Mouse (Mus musculus): Measurements from ENCODE around the gene Armc8. TPM values are rescaled to one million over a fixed set of nuclear protein-coding genes. Genes with fewer than 3 reads are reported as not detected.

The Armc8 gene
- polyA plus RNA-seq, 1 experiment: not detected

DNA sequence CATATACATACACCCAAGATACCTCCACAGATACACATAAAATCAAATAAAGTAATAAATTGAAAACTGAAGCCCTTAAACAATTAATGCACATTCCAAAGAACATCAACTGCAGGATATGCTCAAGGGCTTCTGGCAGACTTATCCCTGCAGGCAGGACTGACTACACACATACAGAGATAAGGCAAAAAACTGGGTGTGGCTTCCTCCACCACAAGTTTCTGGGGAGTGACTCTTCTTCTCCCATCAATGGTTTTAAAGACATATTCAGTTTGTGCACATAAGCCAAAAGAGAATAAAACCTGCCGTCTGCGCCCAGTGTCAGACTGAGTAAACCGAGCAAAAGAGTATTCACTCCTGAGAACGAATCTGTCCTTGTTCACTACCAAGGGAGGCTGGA is 83.6 kb downstream of the Armc8 start:
- no peak overlapping the region for H3K27ac ChIP-seq (ENCODE audit: insufficient read depth, low read depth, low read length)
- TF ChIP-seq CTCF (IDR thresholded peaks at IDR 0.05; ENCODE audit: insufficient read depth, low read depth, low read length) (no peak), POLR2A (IDR thresholded peaks at IDR 0.05; ENCODE audit: insufficient read depth, low read depth, low read length) (no peak)
- peaks cover 5% of the 10 kb centered on the region; the same call in 1 of the 2 replicates for H3K4me1 ChIP-seq (ENCODE audit: control insufficient read depth, insufficient read depth, low read length)
- H3K4me3 ChIP-seq (ENCODE audit: insufficient read depth, low read depth, low read length): no peak overlapping the region
- 73% methylated on average over 4 of the region's 4 CpGs for WGBS

DNA sequence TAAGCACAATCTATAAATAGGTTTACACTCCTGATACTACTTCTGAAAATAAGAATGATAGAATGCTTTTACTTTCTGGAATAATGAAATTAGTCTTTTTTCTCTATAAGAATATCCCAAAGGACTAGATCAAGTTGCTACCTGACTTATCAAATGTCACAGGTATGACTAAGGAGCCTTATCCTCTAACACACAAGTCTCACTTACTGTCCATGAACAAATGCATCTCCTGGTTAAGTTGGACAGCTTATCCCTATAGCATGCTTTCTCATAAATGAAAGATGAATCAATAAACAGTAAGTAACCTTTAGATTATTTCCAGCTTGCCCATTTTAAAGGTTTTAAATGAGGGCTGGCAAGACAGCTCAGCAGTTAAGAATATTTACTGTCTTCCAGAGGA is 84.1 kb downstream of the Armc8 start:
- TF ChIP-seq CTCF (IDR thresholded peaks at IDR 0.05; ENCODE audit: insufficient read depth, low read depth, low read length) (no peak), POLR2A (IDR thresholded peaks at IDR 0.05; ENCODE audit: insufficient read depth, low read depth, low read length) (no peak)
- Histone ChIP-seq H3K4me3 (ENCODE audit: insufficient read depth, low read depth, low read length) (no peak overlapping the region), H3K27ac (ENCODE audit: insufficient read depth, low read depth, low read length) (no peak overlapping the region), H3K4me1 (ENCODE audit: control insufficient read depth, insufficient read depth, low read length) (peaks cover 6% of the 10 kb centered on the region)

DNA sequence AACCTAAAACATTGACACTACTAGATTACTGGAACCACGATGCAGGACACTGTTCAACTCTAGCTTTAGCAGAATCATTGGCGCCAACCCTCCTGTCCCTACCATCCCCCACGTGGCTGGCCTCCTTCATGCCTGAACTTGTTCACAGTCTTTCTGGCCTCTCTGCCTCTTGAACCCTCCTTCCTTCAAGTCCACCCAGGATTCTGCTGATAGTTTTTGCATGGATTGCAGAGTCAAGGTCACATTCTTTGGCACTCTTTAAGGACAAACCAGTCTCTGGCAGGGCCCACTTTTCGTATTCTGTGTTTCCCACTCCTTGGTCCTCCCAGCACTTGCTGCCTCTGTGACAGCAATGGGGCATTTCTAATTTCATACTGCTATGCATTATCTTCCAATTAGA is 85.5 kb downstream of the Armc8 start:
- TF ChIP-seq POLR2A (IDR thresholded peaks at IDR 0.05; ENCODE audit: insufficient read depth, low read depth, low read length) (no peak), CTCF (IDR thresholded peaks at IDR 0.05; ENCODE audit: insufficient read depth, low read depth, low read length) (no peak)
- 87% methylated on average over 4 of the region's 4 CpGs for WGBS
- H3K4me3 ChIP-seq (ENCODE audit: insufficient read depth, low read depth, low read length): no peak overlapping the region
- no peak overlapping the region for H3K27ac ChIP-seq (ENCODE audit: insufficient read depth, low read depth, low read length)
- peaks cover 12% of the 10 kb centered on the region for H3K4me1 ChIP-seq (ENCODE audit: control insufficient read depth, insufficient read depth, low read length)

DNA sequence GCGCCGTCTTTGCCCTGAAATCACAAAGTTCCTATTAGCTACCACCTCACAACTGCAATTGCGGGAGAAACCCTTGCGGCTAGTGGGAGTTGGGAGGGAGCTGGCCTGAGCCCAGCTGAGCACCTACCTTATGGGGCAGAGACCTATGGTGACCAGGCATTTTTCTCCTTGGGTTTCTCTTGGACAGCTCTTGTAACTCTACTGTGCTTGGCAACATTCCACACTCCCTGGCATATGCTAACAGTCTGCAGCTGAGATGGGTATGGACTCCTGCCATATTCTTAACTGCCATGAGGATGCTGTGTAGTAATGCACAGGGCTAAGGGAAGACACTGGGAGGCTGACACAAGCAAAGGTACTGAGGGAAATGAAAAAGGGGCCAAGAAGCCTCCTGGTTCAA is 87.9 kb downstream of the Armc8 start:
- peaks cover 12% of the 10 kb centered on the region for H3K4me1 ChIP-seq (ENCODE audit: control insufficient read depth, insufficient read depth, low read length)
- TF ChIP-seq POLR2A (IDR thresholded peaks at IDR 0.05; ENCODE audit: insufficient read depth, low read depth, low read length): no peak
- TF ChIP-seq CTCF (IDR thresholded peaks at IDR 0.05; ENCODE audit: insufficient read depth, low read depth, low read length): no peak
- no peak overlapping the region for H3K27ac ChIP-seq (ENCODE audit: insufficient read depth, low read depth, low read length)
- no peak overlapping the region for H3K4me3 ChIP-seq (ENCODE audit: insufficient read depth, low read depth, low read length)
- WGBS: 85% methylated on average over 4 of the region's 4 CpGs

DNA sequence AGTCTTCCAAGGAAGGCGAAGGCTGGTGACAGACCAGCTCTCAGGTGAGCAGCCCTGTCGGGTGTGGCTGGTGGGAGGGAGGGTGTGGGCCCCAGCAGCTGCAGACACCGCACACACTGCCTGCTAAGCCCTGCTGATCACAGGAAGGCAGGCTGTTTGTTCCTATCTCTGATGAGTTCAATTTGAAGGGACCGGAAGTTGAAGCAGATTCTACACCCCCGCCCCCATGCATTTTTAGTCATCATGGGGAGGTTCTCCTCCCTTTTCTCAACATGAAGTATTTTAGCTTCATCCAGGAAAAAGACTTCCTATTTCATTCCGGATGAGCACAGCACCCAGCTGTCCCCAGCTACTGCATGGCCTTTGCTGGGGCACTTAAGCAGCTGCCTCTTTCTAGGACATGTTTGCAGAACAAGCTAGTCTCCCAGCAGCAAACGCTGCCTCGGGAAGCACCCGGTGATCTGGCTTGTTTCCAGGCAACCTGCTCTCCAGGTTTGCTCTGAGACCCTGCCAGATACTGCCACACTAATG is 89.5 kb downstream of the Armc8 start:
- 33% methylated on average over 9 of the region's 9 CpGs for WGBS
- Histone ChIP-seq H3K27ac (ENCODE audit: insufficient read depth, low read depth, low read length) (no peak overlapping the region; the same call in 1 of the 2 replicates), H3K4me1 (ENCODE audit: control insufficient read depth, insufficient read depth, low read length) (peaks cover 12% of the 10 kb centered on the region), H3K4me3 (ENCODE audit: insufficient read depth, low read depth, low read length) (no peak overlapping the region)
- TF ChIP-seq CTCF (IDR thresholded peaks at IDR 0.05; ENCODE audit: insufficient read depth, low read depth, low read length): no peak
- no peak for TF ChIP-seq POLR2A (IDR thresholded peaks at IDR 0.05; ENCODE audit: insufficient read depth, low read depth, low read length)

DNA sequence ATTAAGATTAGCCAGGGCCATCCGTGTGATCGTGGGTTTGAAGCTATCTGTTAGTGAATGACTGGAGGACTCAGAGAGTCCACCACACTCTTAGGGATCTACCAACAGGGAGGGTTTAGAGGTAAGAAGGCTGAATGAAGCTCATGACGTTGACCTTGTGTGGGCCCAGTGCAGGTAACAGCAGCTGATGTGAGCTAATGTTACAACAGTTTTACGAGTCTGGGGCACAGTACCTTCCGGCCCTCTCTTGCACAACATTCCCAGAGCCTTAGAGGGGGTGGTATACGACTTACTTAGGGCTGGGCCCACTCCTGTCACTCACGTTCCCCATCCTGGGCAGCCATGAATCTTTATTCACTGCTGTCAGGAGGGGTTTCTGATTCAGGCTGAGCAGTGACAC is 97.4 kb downstream of the Armc8 start:
- TF ChIP-seq CTCF (IDR thresholded peaks at IDR 0.05; ENCODE audit: insufficient read depth, low read depth, low read length) (no peak), POLR2A (IDR thresholded peaks at IDR 0.05; ENCODE audit: insufficient read depth, low read depth, low read length) (no peak)
- 86% methylated on average over 7 of the region's 7 CpGs for WGBS
- Histone ChIP-seq H3K4me1 (ENCODE audit: control insufficient read depth, insufficient read depth, low read length) (no peaks in the 10 kb centered on the region), H3K27ac (ENCODE audit: insufficient read depth, low read depth, low read length) (no peak overlapping the region), H3K4me3 (ENCODE audit: insufficient read depth, low read depth, low read length) (no peak overlapping the region)

DNA sequence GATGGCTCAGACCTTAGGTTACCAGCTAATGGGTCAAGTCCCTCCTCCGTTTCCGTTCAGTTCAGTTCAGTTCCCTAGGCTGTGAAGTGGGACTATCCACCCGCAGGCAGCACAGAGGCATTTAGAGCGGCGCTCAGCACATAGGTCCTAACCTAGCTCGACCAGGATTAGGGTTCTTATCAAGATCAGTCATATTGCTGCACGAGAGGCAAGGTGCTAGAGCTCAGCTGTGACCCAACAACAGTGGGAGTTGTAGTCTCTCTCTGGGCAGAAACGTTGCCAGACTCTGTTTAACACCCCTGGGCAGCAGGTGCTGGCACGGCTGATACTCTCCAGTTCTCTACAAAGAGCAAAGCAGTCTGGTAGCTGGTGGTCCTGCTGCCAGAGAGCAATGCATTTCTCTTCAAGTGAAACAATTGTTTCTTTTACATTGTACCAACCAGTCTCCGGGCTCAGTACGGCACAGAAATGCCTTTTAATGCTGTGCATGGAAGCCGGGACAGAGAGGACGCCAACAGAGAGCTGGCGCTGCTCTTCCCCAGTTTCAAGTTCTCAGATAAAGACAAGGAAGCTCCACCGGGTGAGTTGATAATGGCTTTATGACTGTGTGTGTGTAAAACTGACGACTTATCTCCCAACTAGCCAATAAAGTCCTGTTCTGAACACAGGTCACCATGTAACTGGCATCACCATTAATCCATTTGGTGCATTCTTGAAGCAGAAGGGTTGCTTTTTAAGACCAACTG is 98.2 kb downstream of the Armc8 start:
- no peak overlapping the region for H3K4me3 ChIP-seq (ENCODE audit: insufficient read depth, low read depth, low read length)
- 48% methylated on average over 16 of the region's 16 CpGs for WGBS
- no peaks in the 10 kb centered on the region for H3K4me1 ChIP-seq (ENCODE audit: control insufficient read depth, insufficient read depth, low read length)
- H3K27ac ChIP-seq (ENCODE audit: insufficient read depth, low read depth, low read length): no peak overlapping the region
- TF ChIP-seq CTCF (IDR thresholded peaks at IDR 0.05; ENCODE audit: insufficient read depth, low read depth, low read length): no peak
- no peak for TF ChIP-seq POLR2A (IDR thresholded peaks at IDR 0.05; ENCODE audit: insufficient read depth, low read depth, low read length)

DNA sequence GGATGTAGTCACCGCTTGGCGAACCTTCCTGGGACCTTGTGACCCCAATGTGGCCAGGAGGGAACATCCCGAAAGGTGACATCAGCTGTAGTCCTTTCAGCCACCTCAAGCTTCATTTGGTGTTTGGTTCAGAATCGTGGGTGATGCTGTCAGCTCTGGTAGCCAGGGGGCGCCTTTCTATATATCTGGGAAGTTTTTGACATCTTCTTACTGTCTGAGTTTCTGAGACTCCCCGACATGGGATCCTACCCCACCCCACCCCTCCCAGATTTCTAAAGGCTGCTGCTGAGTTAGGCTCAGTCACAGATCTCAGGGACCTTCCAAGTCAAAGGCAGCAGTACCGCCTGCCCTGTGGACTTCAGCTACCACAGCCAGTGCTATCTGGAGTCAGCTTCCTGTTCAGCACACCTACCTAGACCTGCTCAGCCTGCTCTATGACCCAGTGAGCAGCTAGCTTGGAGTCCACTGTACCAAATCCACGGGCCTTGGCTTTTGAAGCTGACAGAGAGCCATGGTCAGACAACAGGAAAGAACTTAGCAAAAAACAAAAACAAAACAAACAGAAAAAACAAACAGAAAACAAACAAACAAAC is 98.9 kb downstream of the Armc8 start:
- Histone ChIP-seq H3K27ac (ENCODE audit: insufficient read depth, low read depth, low read length) (no peak overlapping the region), H3K4me1 (ENCODE audit: control insufficient read depth, insufficient read depth, low read length) (no peaks in the 10 kb centered on the region), H3K4me3 (ENCODE audit: insufficient read depth, low read depth, low read length) (no peak overlapping the region)
- 66% methylated on average over 8 of the region's 8 CpGs for WGBS
- TF ChIP-seq CTCF (IDR thresholded peaks at IDR 0.05; ENCODE audit: insufficient read depth, low read depth, low read length) (no peak), POLR2A (IDR thresholded peaks at IDR 0.05; ENCODE audit: insufficient read depth, low read depth, low read length) (no peak)

DNA sequence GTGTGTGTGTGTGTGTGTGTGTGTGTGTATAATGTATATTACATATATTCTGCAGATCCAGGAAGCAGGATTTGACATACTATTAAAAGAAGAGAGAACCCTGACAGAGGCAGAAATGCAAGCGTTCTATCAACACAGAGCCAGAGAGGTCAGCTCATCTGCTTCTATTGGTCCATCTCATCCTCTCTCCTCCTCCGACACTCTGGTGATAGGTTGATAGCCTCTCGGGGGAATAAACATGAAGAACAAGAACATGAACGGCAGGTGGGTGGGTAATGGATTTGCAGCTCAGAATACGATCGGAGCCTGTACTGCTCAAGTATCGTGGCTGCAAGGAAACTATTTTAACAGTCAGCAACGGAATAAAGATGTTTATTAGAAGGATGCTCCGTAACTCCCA is 100.1 kb downstream of the Armc8 start:
- no peak overlapping the region for H3K27ac ChIP-seq (ENCODE audit: insufficient read depth, low read depth, low read length)
- no peak for TF ChIP-seq POLR2A (IDR thresholded peaks at IDR 0.05; ENCODE audit: insufficient read depth, low read depth, low read length)
- TF ChIP-seq CTCF (IDR thresholded peaks at IDR 0.05; ENCODE audit: insufficient read depth, low read depth, low read length): no peak
- H3K4me1 ChIP-seq (ENCODE audit: control insufficient read depth, insufficient read depth, low read length): no peaks in the 10 kb centered on the region
- H3K4me3 ChIP-seq (ENCODE audit: insufficient read depth, low read depth, low read length): no peak overlapping the region
- WGBS: 87% methylated on average over 9 of the region's 9 CpGs
